Mouse (Mus musculus): ENCODE data around the gene Gm10643.

Gm10643 gene

DNA sequence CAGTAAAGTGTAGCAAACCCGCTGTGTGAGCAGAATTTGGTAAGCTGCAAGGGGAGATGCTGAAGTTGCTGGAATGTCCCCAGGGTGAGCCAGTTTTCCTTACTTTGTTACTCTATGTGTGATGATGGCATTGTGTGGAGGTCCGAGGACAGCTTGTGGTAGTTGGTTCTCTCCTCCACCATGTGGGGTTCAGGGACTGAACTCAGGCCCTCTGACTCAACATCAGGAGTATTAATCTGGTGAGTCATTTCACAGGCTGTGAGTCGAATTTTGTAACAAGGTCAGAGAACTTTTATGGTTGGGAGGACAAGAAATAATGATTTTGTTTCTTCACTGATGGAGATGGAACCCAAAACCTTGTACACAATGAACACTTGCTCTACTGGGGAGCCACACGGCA is 32.2 kb downstream of the Gm10643 start:
- DNase-seq = no peak

DNA sequence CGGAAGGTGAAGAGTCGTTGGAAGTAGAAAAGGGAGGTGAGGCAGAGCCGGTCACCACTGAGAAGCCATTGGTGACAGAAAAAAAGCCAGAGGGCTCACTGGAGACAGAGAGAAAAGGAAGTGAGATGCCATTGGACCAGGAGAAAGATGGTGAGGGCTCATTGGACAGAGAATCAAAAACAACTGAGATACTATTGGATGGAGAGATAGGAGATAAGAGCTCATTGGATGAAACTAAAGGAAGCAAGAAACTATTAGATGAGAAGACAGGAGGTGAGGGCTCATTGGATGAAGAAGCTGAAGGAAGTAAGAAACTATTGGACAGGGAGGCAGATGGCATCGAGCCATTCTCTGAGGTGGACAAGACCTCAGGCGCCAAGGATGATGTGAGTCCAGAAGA is 35.7 kb downstream of the Gm10643 start:
- no peak for DNase-seq

DNA sequence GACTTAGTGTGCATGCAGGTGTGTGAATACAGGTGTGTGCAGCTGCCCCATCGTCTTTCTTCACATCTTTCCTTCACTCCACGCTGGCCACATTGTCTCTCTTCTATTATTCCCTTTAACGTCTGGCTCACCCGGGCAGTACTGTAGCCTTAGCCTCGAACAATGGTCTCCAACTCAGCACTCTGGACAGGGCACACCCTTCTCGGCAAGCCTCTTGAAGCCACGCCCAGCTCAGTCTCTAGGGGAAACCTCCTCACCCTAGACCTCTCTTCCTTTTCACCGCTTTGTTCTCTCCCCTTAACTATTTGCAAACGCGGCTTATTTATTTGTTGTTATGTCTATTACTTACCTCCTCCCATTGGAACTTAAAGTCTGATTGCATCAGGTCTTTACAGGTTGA is 37.5 kb downstream of the Gm10643 start:
- no peak for DNase-seq

DNA sequence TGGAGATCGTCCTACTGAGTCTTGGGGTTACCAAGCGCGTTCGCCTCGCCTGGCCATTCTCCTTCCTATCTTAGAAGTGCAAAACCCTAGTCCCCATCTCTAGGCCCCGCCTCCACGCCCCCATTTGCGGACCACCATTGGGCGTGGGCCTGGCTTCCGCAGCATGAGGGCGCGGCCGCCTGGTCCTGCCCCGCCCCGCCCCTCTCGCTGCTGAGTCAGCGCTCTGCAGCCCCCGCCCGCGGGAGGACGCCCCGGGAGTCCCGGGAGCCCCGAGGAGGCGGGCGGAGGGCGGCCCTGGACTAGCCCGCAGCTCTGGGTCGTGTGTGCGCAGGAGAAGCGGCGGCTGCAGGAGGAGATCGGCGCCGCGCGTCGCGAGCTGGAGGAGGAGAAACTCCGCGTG is 39.1 kb downstream of the Gm10643 start:
- DNase-seq = peak; percentile 30

DNA sequence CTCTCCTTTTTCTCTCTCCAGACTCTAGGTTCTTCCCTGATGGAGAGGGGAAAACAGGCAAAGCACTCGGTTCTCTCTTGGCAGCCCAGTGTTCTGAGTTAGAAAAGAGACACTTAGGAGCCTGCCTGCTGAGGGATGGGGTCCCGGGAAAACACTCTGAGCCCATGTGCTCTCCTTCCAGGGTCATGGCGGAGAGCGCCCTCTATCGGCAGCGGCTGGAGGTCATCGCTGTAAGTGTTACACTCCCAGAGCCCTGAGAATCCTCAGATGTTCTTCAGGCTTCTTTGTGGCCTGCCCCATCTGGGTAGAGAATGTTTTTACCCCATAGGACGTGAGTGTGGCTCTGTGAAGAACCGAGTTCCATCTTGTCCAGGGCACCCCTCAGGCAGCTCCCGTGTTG is 40.8 kb downstream of the Gm10643 start:
- DNase-seq = no peak

DNA sequence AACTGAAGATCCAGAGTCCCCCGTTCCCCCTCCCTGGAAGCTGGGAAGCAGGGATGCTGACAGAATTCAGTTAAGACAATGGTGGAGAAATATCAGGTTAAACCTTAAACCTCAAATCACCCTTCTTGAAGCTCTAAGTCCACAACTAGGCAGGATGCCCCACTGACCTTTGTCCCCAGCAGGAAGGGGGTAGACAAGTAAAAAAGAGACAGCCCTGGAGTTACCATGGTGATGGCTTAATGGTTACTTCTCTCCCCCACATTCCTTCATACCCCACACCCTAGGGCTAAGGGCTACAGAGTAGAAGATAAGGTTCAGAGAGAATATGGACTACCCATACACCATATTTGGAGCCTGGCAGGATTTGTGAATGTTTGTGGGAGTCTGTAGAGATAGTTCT is 41.3 kb downstream of the Gm10643 start:
- DNase-seq = no peak

DNA sequence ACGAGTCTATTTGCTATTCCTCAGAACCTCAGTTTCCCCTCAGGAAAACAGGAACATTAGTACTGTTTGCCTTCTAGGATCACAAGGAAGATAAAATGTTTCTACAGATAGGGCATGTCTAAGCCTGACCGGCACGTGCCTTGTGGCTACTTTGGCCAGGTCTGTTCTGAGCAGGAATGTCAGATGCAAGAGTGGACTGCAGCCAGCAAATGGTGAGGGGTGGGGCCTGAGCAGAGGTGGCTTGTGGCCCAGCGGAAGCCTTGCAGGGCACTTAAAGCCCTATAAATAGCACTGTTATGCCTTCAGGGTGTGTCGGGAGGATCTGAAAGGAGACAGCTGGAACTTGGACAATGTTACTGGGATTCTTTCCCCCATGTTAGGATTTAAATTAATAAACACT is 41.9 kb downstream of the Gm10643 start:
- DNase-seq = no peak

DNA sequence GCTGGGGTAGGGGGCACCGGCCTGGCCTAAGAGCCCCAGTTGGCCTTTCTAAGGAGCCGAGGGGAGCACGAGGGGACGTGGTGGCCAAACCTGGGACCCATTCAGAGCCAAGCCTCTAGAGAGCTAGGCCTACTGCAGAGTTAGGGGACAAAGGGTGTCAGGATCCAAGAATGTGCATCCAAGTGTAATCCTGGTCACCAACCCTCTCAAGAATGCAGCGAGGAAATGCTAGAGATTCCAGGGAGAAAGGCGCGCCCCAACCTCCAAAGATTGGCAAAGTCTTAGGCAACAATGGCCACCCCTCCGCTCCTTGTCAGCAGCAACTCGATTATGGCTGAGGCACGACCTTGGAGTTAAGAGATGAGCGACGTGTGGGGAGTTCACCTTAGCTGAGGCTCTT is 43.4 kb downstream of the Gm10643 start:
- no peak for DNase-seq

DNA sequence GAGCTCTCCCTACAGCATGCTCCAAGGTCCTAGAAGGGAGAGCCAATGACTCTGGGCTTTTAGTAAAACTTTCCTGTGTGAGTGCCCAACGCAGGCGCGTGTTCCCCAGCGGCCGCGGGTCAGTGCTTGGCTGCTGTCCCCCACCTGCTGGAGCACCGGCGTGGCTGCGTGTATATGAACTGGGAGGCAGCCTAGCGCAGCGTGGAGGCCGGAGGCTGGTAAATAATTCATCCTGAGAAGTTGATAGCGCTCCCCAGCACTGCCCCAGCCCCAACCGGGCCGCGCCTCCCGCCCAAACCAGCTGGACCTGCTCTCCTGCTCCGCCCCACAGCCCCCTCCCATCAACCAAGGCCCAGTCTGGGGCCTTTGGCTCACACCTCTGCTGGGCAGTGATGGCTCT is 43.8 kb downstream of the Gm10643 start, which contains the start of gene Palm3:
Gene Palm3, plus strand, starts transcription at position 376 of the 400 bp plus-strand sequence.
- DNase-seq = no peak

DNA sequence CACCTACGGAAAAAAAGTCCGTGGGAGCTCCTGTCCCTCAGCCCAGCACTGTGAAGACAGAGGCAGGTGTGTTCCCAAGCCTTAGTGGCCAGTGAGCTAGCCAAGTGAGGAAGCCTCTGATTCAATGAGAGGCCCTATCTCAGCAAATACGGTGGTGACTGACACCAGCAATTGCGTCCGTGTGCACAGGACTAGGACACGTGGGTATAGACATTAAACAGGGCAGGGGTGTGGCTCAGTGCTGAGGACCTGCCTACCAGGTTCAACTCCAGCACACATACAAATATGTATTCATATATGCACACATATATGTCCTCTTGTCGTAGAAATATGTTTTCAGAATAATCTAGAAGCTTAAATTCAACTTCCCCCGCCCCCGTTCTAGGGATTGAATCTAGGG is 45.2 kb downstream of the Gm10643 start:
- no peak for DNase-seq

DNA sequence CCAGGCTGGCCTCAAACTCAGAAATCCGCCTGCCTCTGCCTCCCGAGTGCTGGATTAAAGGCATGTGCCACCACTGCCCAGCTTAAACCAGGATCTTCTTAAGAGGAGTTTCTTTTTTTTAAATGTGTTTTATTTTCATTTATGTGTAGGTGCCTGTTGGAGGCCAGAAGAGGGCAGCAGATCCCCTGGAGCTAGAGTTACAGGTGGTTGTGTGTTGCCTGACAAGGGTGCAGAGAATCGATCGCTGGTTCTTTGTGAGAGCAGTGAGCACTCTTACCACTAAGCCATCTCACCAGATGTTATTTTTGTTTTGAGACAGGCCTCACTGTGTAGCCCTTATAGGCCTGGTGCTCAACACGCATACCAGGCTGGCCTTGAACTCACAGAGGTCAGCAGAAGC is 49.1 kb downstream of the Gm10643 start:
- no peak for DNase-seq

Measured in right cerebral cortex, adult 18-20 months (tissue).